Mouse (Mus musculus) embryonic facial prominence, embryonic 15.5 days (tissue): ENCODE measurements around the gene Gng7. TPM values are rescaled to one million over a fixed set of nuclear protein-coding genes. Genes with fewer than 3 reads are reported as not detected.

Experiments used
- ATAC-seq: fragments of 200-750 bp; cut with Nextera tagmentation; 2 replicates; pipeline ENCODE4 v1.8.0; 2017; ENCODE audit warnings: low read depth, moderate TSS enrichment; ENCODE audit not compliant: insufficient number of reproducible peaks, low FRiP score, low TSS enrichment
- H3K27ac ChIP-seq: fragments of 300-500 bp; sonication (generic); replicated peaks from 2 replicates; pipeline ENCODE4 v1.5.1; 2015; ENCODE audit warnings: mild to moderate bottlenecking, inconsistent platforms
- H3K27me3 ChIP-seq: fragments of 300-500 bp; sonication (generic); 2 replicates; pipeline ENCODE4 v1.6.1; 2015; ENCODE audit warnings: inconsistent platforms
- H3K36me3 ChIP-seq: fragments of 300-500 bp; sonication (generic); 2 replicates; pipeline ENCODE4 v1.6.1; 2015; ENCODE audit warnings: mild to moderate bottlenecking, inconsistent platforms
- H3K4me1 ChIP-seq: fragments of 300-500 bp; sonication (generic); 2 replicates; pipeline ENCODE4 v1.6.1; 2015; ENCODE audit warnings: inconsistent platforms
- H3K4me2 ChIP-seq: fragments of 300-500 bp; sonication (generic); replicated peaks from 2 replicates; pipeline ENCODE4 v1.6.1; 2015; ENCODE audit warnings: mild to moderate bottlenecking, inconsistent platforms
- H3K4me3 ChIP-seq: fragments of 300-500 bp; sonication (generic); replicated peaks from 2 replicates; pipeline ENCODE4 v1.5.1; 2015; ENCODE audit warnings: mild to moderate bottlenecking, inconsistent platforms
- H3K9ac ChIP-seq: fragments of 300-500 bp; sonication (generic); 2 replicates; pipeline ENCODE4 v1.6.1; 2015; ENCODE audit warnings: inconsistent platforms
- H3K9me3 ChIP-seq: fragments of 300-500 bp; sonication (generic); replicated peaks from 2 replicates; pipeline ENCODE4 v1.6.1; 2016; ENCODE audit warnings: inconsistent platforms
- WGBS: fragments of 180-500 bp; shearing (Covaris S2); methylation state at CpG from one replicate; pipeline ENCODE4 v1.1.7; 2015; 5-methylcytosine and 5-hydroxymethylcytosine counted together
- polyA plus RNA-seq: library from polyadenylated mRNA; unstranded; fragments of >200 nt; fragmentation: Nextera tagmentation; extraction: Ambion mirVana; gene quantifications from 2 replicates; pipeline ENCODE4 v1.2.1, GENCODE M21; 2015

Gene Gng7
- polyA plus RNA-seq, 1 experiment from 2014 or later = 12.3 TPM

DNA sequence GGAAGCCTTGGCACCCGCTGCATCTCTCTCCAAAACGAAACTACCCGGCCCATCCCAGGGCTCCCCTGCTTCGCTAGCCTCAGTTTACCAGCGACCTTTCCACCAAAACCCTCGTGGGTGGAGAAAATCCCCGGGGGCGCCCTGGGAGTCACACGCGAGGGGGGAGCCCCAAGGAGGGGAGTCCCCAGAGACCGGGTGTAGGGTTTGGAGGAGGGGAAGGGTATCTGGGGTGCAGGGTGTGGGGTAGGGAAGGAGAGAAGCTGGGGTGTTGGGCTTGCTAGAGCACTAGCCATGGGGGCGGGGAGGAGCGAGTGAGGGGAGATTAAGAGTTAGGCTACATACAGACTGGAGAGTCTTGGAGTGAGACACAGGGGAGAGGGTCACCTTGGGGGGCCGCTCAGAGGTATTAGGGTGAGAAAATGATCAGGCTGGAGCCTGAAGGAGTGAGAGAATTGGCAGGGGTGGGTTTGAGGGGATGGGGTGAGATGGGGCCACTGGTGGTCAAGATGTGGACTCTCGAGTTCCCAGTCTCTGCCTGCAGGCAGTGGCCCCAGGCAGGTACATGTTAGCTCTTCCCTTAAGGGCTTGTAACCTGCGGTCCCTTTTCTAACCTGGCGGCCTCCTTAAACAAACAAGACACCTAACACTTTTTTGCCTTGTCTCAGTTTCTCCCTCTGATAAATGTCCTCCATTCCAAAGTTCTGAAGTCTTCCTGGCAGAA lies 81.9 kb downstream of the Gng7 start:
- peak overlapping the region; percentile 88 for H3K27ac ChIP-seq
- peak overlapping the region; percentile 52 for H3K4me3 ChIP-seq
- no peak for ATAC-seq
- WGBS = 3% methylated on average over 17 of the region's 17 CpGs
- no peaks in the 10 kb centered on the region for H3K9me3 ChIP-seq
- H3K27me3 ChIP-seq = peaks cover 15% of the 10 kb centered on the region
- peak overlapping the region; percentile 93 for H3K4me2 ChIP-seq
- no peaks in the 10 kb centered on the region for H3K36me3 ChIP-seq
- peaks cover 83% of the 10 kb centered on the region for H3K4me1 ChIP-seq
- H3K9ac ChIP-seq = peak overlapping the region; percentile 33; the same call in 1 of the 2 replicates

DNA sequence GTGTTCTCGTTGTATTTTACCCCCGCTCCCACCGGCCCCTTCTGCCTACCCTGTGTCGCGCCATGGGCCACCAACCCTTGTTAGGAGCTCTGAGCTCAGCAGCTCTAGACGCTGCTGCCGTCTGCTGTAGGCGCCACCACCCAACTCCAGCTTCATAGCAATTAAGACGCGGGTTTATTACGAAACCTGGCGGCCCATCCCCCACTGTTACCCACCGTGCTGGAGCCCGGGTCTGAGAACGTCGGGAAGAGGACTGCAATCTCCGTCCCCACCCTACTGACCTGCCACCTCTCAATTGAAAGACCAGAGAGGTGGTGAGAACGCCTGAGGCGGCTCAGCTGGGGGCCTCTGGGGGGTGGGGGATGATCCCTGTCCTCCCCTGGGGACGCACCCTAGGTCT lies 82.5 kb downstream of the Gng7 start:
- H3K9me3 ChIP-seq = no peaks in the 10 kb centered on the region
- peak overlapping the region; percentile 52 for H3K4me3 ChIP-seq
- H3K9ac ChIP-seq = peak overlapping the region; percentile 33; the same call in 1 of the 2 replicates
- H3K4me1 ChIP-seq = peaks cover 77% of the 10 kb centered on the region
- H3K4me2 ChIP-seq = peak overlapping the region; percentile 93
- WGBS = 2% methylated on average over 20 of the region's 20 CpGs
- peaks cover 15% of the 10 kb centered on the region for H3K27me3 ChIP-seq
- H3K36me3 ChIP-seq = no peaks in the 10 kb centered on the region
- peak overlapping the region; percentile 88; the same call in 1 of the 2 replicates for H3K27ac ChIP-seq
- ATAC-seq = no peak

GRCm38 (mm10) chr10:80931695-80932094 lies 83.0 kb downstream of the Gng7 start:
- Histone ChIP-seq H3K4me1 (peaks cover 72% of the 10 kb centered on the region), H3K27me3 (peaks cover 15% of the 10 kb centered on the region), H3K27ac (peak overlapping the region; percentile 88; the same call in 1 of the 2 replicates), H3K4me2 (peak overlapping the region; percentile 93), H3K36me3 (no peaks in the 10 kb centered on the region), H3K9me3 (no peaks in the 10 kb centered on the region), H3K4me3 (peak overlapping the region; percentile 52), H3K9ac (0 out of 2 replicates have a peak overlapping the region, but pooled peaks have one; percentile 3)
- 6% methylated on average over 26 of the region's 26 CpGs for WGBS
- no peak for ATAC-seq

GRCm38 (mm10) chr10:80931153-80931671 lies 83.5 kb downstream of the Gng7 start:
- Histone ChIP-seq H3K4me2 (peak overlapping the region; percentile 93), H3K9me3 (no peaks in the 10 kb centered on the region), H3K27ac (0 out of 2 replicates have a peak overlapping the region, but pooled peaks have one; percentile 6), H3K9ac (peak overlapping the region; percentile 48), H3K4me3 (peak overlapping the region; percentile 52), H3K4me1 (peaks cover 67% of the 10 kb centered on the region), H3K27me3 (peaks cover 15% of the 10 kb centered on the region), H3K36me3 (no peaks in the 10 kb centered on the region)
- WGBS = 9% methylated on average over 14 of the region's 14 CpGs
- no peak for ATAC-seq

GRCm38 (mm10) chr10:80930361-80931152 lies 84.2 kb downstream of the Gng7 start:
- peak overlapping the region; percentile 52 for H3K4me3 ChIP-seq
- WGBS = under 1% methylated on average over 45 of the region's 45 CpGs
- no peaks in the 10 kb centered on the region for H3K9me3 ChIP-seq
- ATAC-seq = no peak
- peak overlapping the region; percentile 93 for H3K4me2 ChIP-seq
- H3K27me3 ChIP-seq = peaks cover 15% of the 10 kb centered on the region
- H3K9ac ChIP-seq = peak overlapping the region; percentile 48
- H3K27ac ChIP-seq = peak overlapping the region; percentile 71
- H3K4me1 ChIP-seq = peaks cover 60% of the 10 kb centered on the region
- no peaks in the 10 kb centered on the region for H3K36me3 ChIP-seq

GRCm38 (mm10) chr10:80929299-80930226 lies 85.2 kb downstream of the Gng7 start, which contains the start of gene Gadd45b:
Gene Gadd45b (plus strand): TSS chr10:80930073.
- no peaks in the 10 kb centered on the region for H3K9me3 ChIP-seq
- H3K27ac ChIP-seq = peak within 1 kb of the TSS; percentile 97
- peak within 1 kb of the TSS; percentile 93 for H3K4me2 ChIP-seq
- H3K4me1 ChIP-seq = peaks cover 52% of the 10 kb centered on the region
- ATAC-seq = peak; percentile 91
- H3K4me3 ChIP-seq = peak within 1 kb of the TSS; percentile 52
- peaks cover 14% of the 10 kb centered on the region for H3K27me3 ChIP-seq
- H3K9ac ChIP-seq = peak within 1 kb of the TSS; percentile 48
- WGBS = under 1% methylated on average over 56 of the region's 56 CpGs
- H3K36me3 ChIP-seq = no peaks in the 10 kb centered on the region

- Histone ChIP-seq H3K9me3 (no peaks in the 10 kb centered on the region), H3K4me2 (peak overlapping the region; percentile 93), H3K27me3 (peaks cover 8% of the 10 kb centered on the region), H3K27ac (peak overlapping the region; percentile 97), H3K4me3 (peak overlapping the region; percentile 52), H3K36me3 (no peaks in the 10 kb centered on the region), H3K4me1 (peaks cover 44% of the 10 kb centered on the region), H3K9ac (peak overlapping the region; percentile 34)
- peak; percentile 25; the same call in 1 of the 2 replicates for ATAC-seq
- under 1% methylated on average over 48 of the region's 48 CpGs for WGBS
Observed at GRCm38 (mm10) chr10:80928586-80929298, 86.0 kb downstream of the Gng7 start.

GRCm38 (mm10) chr10:80925472-80925871 lies 89.3 kb downstream of the Gng7 start:
- Histone ChIP-seq H3K27me3 (no peaks in the 10 kb centered on the region), H3K9me3 (no peaks in the 10 kb centered on the region), H3K9ac (no peak overlapping the region), H3K27ac (no peak overlapping the region), H3K36me3 (no peaks in the 10 kb centered on the region), H3K4me1 (peaks cover 24% of the 10 kb centered on the region), H3K4me2 (no peak overlapping the region), H3K4me3 (no peak overlapping the region)
- no peak for ATAC-seq
- 47% methylated on average over 3 of the region's 3 CpGs for WGBS

- Histone ChIP-seq H3K4me2 (peak overlapping the region; percentile 62), H3K27ac (peak overlapping the region; percentile 51), H3K4me3 (peak overlapping the region; percentile 41), H3K36me3 (no peaks in the 10 kb centered on the region), H3K9ac (peak overlapping the region; percentile 41), H3K9me3 (no peaks in the 10 kb centered on the region), H3K4me1 (peaks cover 25% of the 10 kb centered on the region), H3K27me3 (no peaks in the 10 kb centered on the region)
- peak; percentile 30; the same call in 1 of the 2 replicates for ATAC-seq
- WGBS = 4% methylated on average over 16 of the region's 16 CpGs
Observed at GRCm38 (mm10) chr10:80921923-80922322, 92.8 kb downstream of the Gng7 start.
